Mouse (Mus musculus) embryonic facial prominence, embryonic 12.5 days (tissue): ENCODE data around the gene Bag2. TPM values are rescaled to one million over a fixed set of nuclear protein-coding genes. Genes with fewer than 3 reads are reported as not detected.
"Not testable (repeated sequence)": the region's sequence is repeated elsewhere in the genome, so short reads cannot be mapped to it uniquely, and the experiment has no call there.

ENCODE experiments used
- ATAC-seq: fragments of 200-750 bp; cut with Nextera tagmentation; 2 replicates; pipeline ENCODE4 v1.8.0; 2017; ENCODE audit not compliant: insufficient number of reproducible peaks, insufficient read depth, low FRiP score, low TSS enrichment
- H3K27ac ChIP-seq: fragments of 300-500 bp; sonication (generic); 2 replicates; pipeline ENCODE4 v1.5.1; 2016; ENCODE audit warnings: mild to moderate bottlenecking
- H3K27me3 ChIP-seq: fragments of 300-500 bp; sonication (generic); 2 replicates; pipeline ENCODE4 v1.6.1; 2016; ENCODE audit warnings: mild to moderate bottlenecking, moderate library complexity
- H3K36me3 ChIP-seq: fragments of 300-500 bp; sonication (generic); 2 replicates; pipeline ENCODE4 v1.6.1; 2016; ENCODE audit warnings: mild to moderate bottlenecking
- H3K4me1 ChIP-seq: fragments of 300-500 bp; sonication (generic); 2 replicates; pipeline ENCODE4 v1.6.1; 2016
- H3K4me2 ChIP-seq: fragments of 300-500 bp; sonication (generic); replicated peaks from 2 replicates; pipeline ENCODE4 v1.6.1; 2016; ENCODE audit warnings: mild to moderate bottlenecking, moderate library complexity
- H3K4me3 ChIP-seq: fragments of 300-500 bp; sonication (generic); 2 replicates; pipeline ENCODE4 v1.5.1; 2016; ENCODE audit warnings: mild to moderate bottlenecking
- H3K9ac ChIP-seq: fragments of 300-500 bp; sonication (generic); 2 replicates; pipeline ENCODE4 v1.6.1; 2016; ENCODE audit warnings: mild to moderate bottlenecking, moderate library complexity
- H3K9me3 ChIP-seq: fragments of 300-500 bp; sonication (generic); 2 replicates; pipeline ENCODE4 v1.6.1; 2016; ENCODE audit warnings: mild to moderate bottlenecking, moderate library complexity
- WGBS: fragments of 180-500 bp; shearing (Covaris S2); methylation state at CpG from one replicate; pipeline ENCODE4 v1.1.7; 2016; 5-methylcytosine and 5-hydroxymethylcytosine counted together
- polyA plus RNA-seq: library from polyadenylated mRNA; unstranded; fragments of >200 nt; fragmentation: Nextera tagmentation; extraction: Ambion mirVana; gene quantifications from 2 replicates; pipeline ENCODE4 v1.2.1, GENCODE M21; 2016

Gene Bag2
- polyA plus RNA-seq, 1 experiment from 2014 or later, result 45.6 TPM

DNA sequence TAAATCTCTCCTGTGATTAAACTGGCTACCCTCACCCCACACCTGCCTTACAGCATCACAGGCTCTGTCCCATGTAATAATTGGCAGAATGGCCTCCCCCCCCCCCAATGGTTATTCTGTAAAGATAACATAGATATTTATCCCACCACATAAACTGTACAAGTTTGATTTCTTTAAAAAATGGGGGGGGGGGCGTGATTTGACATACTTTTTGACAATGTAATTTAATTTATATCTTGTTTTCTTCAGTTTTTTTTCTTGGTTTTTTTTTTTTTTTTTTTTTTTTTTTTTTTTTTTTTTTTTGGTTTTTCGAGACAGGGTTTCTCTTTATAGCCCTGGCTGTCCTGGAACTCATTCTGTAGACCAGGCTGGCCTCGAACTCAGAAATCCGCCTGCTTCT lies 7.9 kb downstream of the Bag2 start:
- ATAC-seq, H3K4me2 ChIP-seq, H3K4me1 ChIP-seq, H3K9ac ChIP-seq, H3K27me3 ChIP-seq, H3K9me3 ChIP-seq, H3K4me3 ChIP-seq, H3K27ac ChIP-seq: not testable (repeated sequence)
- 89% methylated on average over 4 of the region's 4 CpGs for WGBS
- H3K36me3 ChIP-seq, result peaks cover 27% of the 10 kb centered on the region; the same call in 1 of the 2 replicates

DNA sequence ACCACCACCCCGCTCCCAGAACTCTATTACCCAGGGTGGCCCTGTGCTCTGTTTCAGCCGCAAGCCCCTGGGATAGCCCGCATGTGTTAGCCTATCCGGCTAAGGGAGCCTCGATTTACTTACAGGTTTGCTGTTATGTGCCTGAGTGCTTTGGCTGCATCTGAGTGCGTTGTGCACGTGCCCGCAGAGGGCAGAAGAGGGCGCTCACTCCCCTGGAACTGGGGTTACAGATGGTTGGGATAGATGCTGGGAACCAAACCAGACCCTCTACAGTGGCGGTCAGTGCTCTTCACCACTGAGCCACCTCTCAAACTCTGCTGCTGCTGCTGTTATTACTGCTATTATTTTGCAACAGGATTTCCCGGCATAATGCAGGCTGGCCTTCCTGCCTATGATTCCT lies 8.5 kb downstream of the Bag2 start:
- H3K36me3 ChIP-seq, result peaks cover 27% of the 10 kb centered on the region; the same call in 1 of the 2 replicates
- H3K4me3 ChIP-seq, result no peak overlapping the region
- ATAC-seq, result no peak
- H3K4me1 ChIP-seq, result no peaks in the 10 kb centered on the region
- no peak overlapping the region for H3K27ac ChIP-seq
- H3K9me3 ChIP-seq, result no peaks in the 10 kb centered on the region
- no peaks in the 10 kb centered on the region for H3K27me3 ChIP-seq
- no peak overlapping the region for H3K9ac ChIP-seq
- WGBS, result 93% methylated on average over 11 of the region's 11 CpGs
- H3K4me2 ChIP-seq, result no peak overlapping the region

DNA sequence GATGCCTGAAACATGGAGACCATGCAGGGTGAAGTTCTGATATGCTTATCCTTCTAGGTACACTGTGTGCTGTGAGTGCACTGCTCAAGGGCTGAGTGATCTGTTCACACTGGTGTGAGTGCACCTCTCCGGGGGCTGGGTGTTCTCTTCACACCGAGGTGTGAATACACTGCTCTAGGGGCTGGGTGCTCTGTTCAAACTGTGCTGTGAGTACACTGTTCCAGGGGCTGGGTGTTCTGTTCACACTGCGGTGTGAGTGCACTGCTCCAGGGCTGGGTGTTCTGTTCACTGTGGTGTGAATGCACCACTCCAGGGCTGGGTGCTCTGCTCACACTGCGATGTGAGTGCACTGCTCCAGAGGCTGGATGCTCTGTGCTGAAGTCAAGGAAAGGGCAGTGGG lies 11.7 kb downstream of the Bag2 start:
- Histone ChIP-seq H3K9me3 (no peaks in the 10 kb centered on the region), H3K4me1 (no peaks in the 10 kb centered on the region), H3K36me3 (peaks cover 25% of the 10 kb centered on the region; the same call in 1 of the 2 replicates), H3K27me3 (no peaks in the 10 kb centered on the region), H3K4me3 (no peak overlapping the region), H3K9ac (no peak overlapping the region), H3K4me2 (no peak overlapping the region), H3K27ac (no peak overlapping the region)
- ATAC-seq, result no peak
- 93% methylated on average over 4 of the region's 4 CpGs for WGBS

DNA sequence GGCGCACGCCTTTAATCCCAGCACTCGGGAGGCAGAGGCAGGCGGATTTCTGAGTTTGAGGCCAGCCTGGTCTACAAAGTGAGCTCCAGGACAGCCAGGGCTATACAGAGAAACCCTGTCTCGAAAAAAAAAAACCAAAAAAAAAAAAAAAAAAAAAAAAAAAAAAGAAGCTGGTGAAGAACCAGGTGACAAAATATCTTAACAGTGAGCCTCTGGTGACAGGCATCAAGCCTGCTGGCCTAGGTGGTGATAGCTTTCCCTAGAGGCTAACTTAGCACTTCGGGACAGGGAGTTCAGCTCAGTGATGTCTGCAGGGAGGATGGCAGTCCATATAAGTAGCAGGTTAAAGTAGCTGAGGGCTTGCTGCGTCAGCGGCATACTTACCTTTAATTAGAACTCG lies 12.8 kb downstream of the Bag2 start:
- H3K9ac ChIP-seq, H3K27me3 ChIP-seq, H3K4me1 ChIP-seq, H3K4me3 ChIP-seq, ATAC-seq, H3K4me2 ChIP-seq, H3K9me3 ChIP-seq, H3K27ac ChIP-seq: not testable (repeated sequence)
- peaks cover 34% of the 10 kb centered on the region for H3K36me3 ChIP-seq
- 96% methylated on average over 8 of the region's 9 CpGs for WGBS

DNA sequence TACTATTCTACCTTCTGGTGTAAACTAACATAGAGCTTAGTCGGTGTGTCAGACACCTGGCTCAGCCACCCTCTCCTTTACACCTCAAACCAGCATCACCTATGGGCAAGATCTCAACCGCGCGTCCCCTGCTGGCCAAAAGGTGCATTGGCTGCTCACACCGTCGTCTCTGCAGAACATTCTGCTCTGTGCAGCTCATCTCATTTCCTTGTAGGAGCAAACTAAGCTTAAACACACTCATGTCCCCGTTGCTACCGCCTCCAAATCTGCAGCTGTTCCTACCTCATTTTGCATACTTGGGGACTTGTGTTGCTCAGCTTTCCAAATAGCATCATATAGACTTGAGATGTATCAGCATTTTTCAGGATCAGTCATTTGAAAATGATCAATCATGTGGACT lies 14.7 kb downstream of the Bag2 start:
- H3K27ac ChIP-seq, result no peak overlapping the region
- no peaks in the 10 kb centered on the region for H3K9me3 ChIP-seq
- no peak for ATAC-seq
- H3K4me3 ChIP-seq, result no peak overlapping the region
- 22% methylated on average over 8 of the region's 8 CpGs for WGBS
- no peak overlapping the region for H3K9ac ChIP-seq
- no peaks in the 10 kb centered on the region for H3K4me1 ChIP-seq
- no peaks in the 10 kb centered on the region for H3K27me3 ChIP-seq
- peaks cover 48% of the 10 kb centered on the region for H3K36me3 ChIP-seq
- H3K4me2 ChIP-seq, result no peak overlapping the region

DNA sequence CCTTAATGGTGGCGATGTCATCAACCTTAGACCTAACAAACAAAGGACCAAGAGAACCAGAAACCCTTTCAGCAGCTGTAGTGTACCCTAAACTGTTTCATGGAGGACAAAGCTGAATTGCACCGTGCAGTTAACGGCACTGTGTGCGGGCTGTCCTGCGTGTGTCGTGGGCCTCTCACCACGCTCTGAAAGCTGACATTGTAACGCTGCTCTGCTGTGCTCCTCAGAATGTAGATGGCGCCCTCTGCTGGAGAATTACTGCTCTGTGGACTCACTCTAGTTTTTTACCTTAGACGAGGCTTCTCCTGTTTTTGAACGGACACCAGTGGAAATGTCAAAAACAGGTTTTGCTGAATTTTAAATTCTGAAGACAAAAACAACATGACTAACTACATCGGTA lies 18.3 kb downstream of the Bag2 start:
- Histone ChIP-seq H3K4me2 (no peak overlapping the region), H3K4me1 (no peaks in the 10 kb centered on the region), H3K36me3 (peaks cover 54% of the 10 kb centered on the region), H3K9ac (no peak overlapping the region), H3K4me3 (no peak overlapping the region), H3K27ac (no peak overlapping the region), H3K9me3 (no peaks in the 10 kb centered on the region), H3K27me3 (no peaks in the 10 kb centered on the region)
- 33% methylated on average over 12 of the region's 12 CpGs for WGBS
- ATAC-seq, result peak; percentile 57; the same call in 1 of the 2 replicates

DNA sequence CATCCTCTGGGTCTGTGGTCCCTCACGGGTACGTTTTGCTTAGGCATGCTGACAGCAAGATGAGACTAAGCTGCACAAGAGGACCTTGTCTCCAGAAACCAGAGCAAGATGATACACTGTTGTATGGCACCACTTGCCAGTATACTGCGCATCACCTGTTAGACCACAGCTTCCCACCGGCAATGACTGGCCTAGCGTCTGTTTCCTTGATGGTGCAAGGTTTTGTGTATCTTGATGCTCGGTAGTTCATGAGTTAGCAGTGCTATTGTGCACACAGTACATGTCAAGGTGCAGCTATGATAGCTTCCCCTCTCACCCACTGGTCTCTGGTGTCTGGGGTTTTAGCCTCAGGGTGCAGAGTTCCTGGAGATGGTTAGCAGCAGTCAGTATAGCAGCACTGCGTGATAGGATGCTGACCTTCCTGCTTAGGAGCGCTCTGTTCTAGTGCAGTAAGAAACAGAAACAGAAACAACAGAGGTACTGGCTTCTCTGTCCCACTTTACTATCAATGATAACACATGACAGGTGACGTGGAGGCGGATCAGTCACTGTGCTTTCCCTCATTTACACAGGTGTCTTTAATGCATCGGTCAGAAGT lies 18.8 kb downstream of the Bag2 start:
- Histone ChIP-seq H3K27me3 (no peaks in the 10 kb centered on the region), H3K4me3 (no peak overlapping the region), H3K27ac (no peak overlapping the region), H3K9me3 (no peaks in the 10 kb centered on the region), H3K4me1 (no peaks in the 10 kb centered on the region), H3K9ac (no peak overlapping the region), H3K4me2 (no peak overlapping the region), H3K36me3 (peaks cover 54% of the 10 kb centered on the region)
- 89% methylated on average over 11 of the region's 11 CpGs for WGBS
- 0 out of 2 replicates have a peak, but pooled peaks have one; percentile 9 for ATAC-seq

DNA sequence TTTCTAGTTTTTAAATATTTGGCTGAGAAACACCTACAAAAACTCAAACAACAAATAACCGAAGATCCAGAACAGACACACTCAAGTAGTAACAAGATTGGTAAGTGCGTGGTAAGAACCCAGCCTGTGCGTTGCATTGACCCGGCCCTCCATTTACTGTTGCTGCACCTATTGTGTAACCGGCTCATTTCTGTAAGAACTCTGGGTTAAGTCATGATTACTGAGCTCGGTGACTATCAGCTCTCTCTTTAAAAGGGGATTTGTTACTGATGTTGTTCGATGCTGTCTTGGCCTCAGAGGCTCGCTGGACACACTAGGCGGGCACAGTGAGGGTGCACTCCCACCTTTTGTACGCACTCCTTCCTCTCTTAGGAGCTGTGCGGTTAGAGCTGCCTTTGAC lies 19.3 kb downstream of the Bag2 start:
- no peak overlapping the region for H3K4me2 ChIP-seq
- H3K27me3 ChIP-seq, result no peaks in the 10 kb centered on the region
- 93% methylated on average over 11 of the region's 11 CpGs for WGBS
- H3K4me1 ChIP-seq, result no peaks in the 10 kb centered on the region
- no peak for ATAC-seq
- H3K9ac ChIP-seq, result no peak overlapping the region
- H3K9me3 ChIP-seq, result no peaks in the 10 kb centered on the region
- peaks cover 57% of the 10 kb centered on the region for H3K36me3 ChIP-seq
- H3K27ac ChIP-seq, result no peak overlapping the region
- H3K4me3 ChIP-seq, result no peak overlapping the region

DNA sequence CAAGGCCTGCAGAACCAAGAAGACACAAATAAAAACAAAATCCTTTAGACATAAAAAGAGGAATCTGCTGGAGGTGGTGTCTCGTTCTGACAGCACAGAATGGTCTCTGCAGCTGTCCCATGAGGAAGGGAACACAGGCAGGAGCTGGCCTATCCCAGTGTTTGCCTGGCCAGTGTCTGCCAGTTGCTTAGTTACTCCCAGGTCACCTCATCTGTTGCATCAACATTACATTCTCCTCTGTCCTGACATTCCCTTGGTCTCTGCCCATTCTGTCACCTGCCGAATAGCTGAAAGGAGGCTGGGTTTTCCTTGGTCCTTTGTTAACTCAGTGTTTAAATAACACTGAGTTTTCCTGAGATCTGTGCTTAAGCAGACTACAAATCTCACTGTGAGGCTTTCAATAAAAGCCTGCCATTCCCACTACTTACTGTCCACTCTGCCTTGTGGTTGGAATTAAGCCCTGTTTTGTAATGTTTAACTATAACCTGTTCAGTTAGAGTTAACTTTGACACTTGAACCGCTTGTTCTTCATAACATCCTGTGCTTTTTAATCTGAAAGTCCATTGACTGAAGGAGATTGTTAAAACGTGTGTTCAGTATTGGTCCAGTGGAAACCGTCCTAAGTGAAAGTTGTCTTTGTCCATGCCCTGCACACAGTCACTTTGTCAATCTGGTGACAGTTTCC lies 23.5 kb downstream of the Bag2 start:
- H3K27me3 ChIP-seq, result no peaks in the 10 kb centered on the region
- no peak for ATAC-seq
- H3K9me3 ChIP-seq, result no peaks in the 10 kb centered on the region
- H3K4me2 ChIP-seq, result no peak overlapping the region
- H3K9ac ChIP-seq, result no peak overlapping the region
- 79% methylated on average over 5 of the region's 5 CpGs for WGBS
- H3K36me3 ChIP-seq, result peaks cover 63% of the 10 kb centered on the region
- H3K4me3 ChIP-seq, result no peak overlapping the region
- no peaks in the 10 kb centered on the region for H3K4me1 ChIP-seq
- no peak overlapping the region for H3K27ac ChIP-seq

DNA sequence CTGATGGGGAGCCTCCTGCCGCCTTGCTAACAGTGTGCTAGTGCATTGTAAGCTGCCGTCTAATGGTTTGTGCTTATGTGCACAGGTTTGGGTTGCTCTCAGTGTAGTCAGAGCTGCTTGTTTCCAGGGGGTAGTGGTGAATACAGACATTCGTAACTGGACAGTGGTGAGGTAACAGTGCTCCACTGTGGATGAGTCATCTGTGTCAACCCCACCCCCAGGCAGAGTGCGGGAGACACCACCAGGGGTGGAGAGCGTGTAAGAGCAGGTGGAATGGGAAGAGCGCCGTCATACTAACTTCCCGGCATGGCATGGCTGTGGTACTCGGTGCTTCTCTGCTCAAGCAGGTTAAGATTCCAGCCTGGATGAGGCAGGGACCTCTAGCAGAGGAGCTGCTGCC lies 24.6 kb downstream of the Bag2 start:
- WGBS, result 89% methylated on average over 9 of the region's 9 CpGs
- H3K9ac ChIP-seq, result no peak overlapping the region
- no peaks in the 10 kb centered on the region for H3K27me3 ChIP-seq
- H3K27ac ChIP-seq, result no peak overlapping the region
- no peaks in the 10 kb centered on the region for H3K4me1 ChIP-seq
- no peaks in the 10 kb centered on the region for H3K9me3 ChIP-seq
- no peak for ATAC-seq
- H3K4me2 ChIP-seq, result no peak overlapping the region
- no peak overlapping the region for H3K4me3 ChIP-seq
- peaks cover 58% of the 10 kb centered on the region for H3K36me3 ChIP-seq

DNA sequence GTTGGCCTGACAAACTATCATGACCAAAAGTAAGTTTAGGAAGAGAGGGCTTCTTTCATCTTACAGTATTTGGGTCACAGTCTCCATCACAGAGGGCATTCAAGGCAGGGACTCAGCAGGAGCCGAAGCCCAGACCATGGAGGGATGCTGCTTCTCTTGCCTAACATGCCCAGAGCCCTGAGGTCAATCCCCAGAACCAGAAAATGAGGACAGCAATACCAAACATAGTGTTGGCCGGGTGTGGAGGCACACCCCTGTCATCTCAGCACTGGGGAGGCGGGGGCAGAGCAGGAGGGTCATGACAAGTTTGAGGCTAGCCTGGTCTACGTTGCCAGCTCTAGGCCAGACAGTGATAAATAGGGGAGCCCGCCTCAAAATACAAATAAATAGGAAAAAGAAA lies 32.5 kb downstream of the Bag2 start:
- no peak for ATAC-seq
- Histone ChIP-seq H3K27me3 (no peaks in the 10 kb centered on the region), H3K4me1 (peaks cover 5% of the 10 kb centered on the region; the same call in 1 of the 2 replicates), H3K27ac (no peak overlapping the region), H3K4me3 (no peak overlapping the region), H3K9me3 (no peaks in the 10 kb centered on the region), H3K36me3 (peaks cover 62% of the 10 kb centered on the region), H3K9ac (0 out of 2 replicates have a peak overlapping the region, but pooled peaks have one; percentile 8), H3K4me2 (no peak overlapping the region)
- 91% methylated on average over 5 of the region's 5 CpGs for WGBS

DNA sequence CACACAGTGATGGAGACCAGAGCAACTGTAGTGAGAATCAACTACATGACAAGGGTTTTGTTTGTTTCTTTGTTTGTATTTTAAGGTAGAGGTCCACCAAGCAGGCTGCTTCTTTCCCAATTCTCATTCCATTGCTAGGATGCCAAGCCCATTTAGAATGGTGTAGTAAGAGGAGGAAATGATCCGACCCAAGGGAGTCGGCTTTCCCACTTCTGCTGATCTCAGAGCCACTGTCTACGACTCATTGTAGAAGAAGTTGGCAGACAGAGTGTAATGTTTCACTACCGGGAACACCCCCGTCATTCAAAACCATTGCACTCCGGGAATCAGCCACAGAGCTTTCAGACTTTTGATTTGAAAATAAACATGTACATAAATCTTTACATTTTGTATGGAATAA lies 33.1 kb downstream of the Bag2 start:
- Histone ChIP-seq H3K4me3 (no peak overlapping the region), H3K27ac (no peak overlapping the region), H3K9ac (no peak overlapping the region), H3K4me2 (no peak overlapping the region), H3K4me1 (peaks cover 5% of the 10 kb centered on the region; the same call in 1 of the 2 replicates), H3K27me3 (no peaks in the 10 kb centered on the region), H3K36me3 (peaks cover 62% of the 10 kb centered on the region), H3K9me3 (no peaks in the 10 kb centered on the region)
- WGBS, result 69% methylated on average over 6 of the region's 6 CpGs
- no peak for ATAC-seq
